ENCODE assay signal across 12 mouse cellular contexts in genomic region chr6:116697896-116698425, GRCm38 (mm10). TPM values are rescaled to one million over a fixed set of nuclear protein-coding genes. Genes with fewer than 3 reads are reported as not detected.
"Had no signal": no experiment of that assay in that cellular context is flagged by ENCODE, and none has a peak within 500 bp of the region (broad histone marks: within the 10 kb centered on the region; RNA-seq: fewer than 3 reads in every experiment).

No protein-coding gene starts in this region.

- H3K4me3 ChIP-seq: left cerebral cortex, adult 2 months; liver, embryonic 13.5 days; midbrain, embryonic 15.5 days; myocyte; neural tube, embryonic 13.5 days had no signal

- H3K4me1 ChIP-seq: liver, embryonic 13.5 days; midbrain, embryonic 15.5 days; neural tube, embryonic 13.5 days had no signal

- DNase-seq: layer of hippocampus, postnatal 36 days; liver, embryonic 13.5 days; lung, adult 2 months; right cerebral cortex, postnatal 25 days; thymus, postnatal 25 days had no signal

- H3K9me3 ChIP-seq: liver, embryonic 13.5 days; midbrain, embryonic 15.5 days; neural tube, embryonic 13.5 days had no signal

- ATAC-seq: intestine, postnatal 0 days; midbrain, embryonic 15.5 days had no signal

- H3K9ac ChIP-seq: liver, embryonic 13.5 days; midbrain, embryonic 15.5 days; neural tube, embryonic 13.5 days had no signal

- H3K36me3 ChIP-seq: liver, embryonic 13.5 days; midbrain, embryonic 15.5 days; neural tube, embryonic 13.5 days had no signal

- H3K27me3 ChIP-seq: liver, embryonic 13.5 days; midbrain, embryonic 15.5 days; neural tube, embryonic 13.5 days had no signal

- H3K4me2 ChIP-seq: liver, embryonic 13.5 days; midbrain, embryonic 11.5 days; midbrain, embryonic 15.5 days; neural tube, embryonic 13.5 days had no signal

- H3K27ac ChIP-seq: left cerebral cortex, adult 2 months; liver, embryonic 13.5 days; midbrain, embryonic 15.5 days; neural tube, embryonic 13.5 days; stomach, postnatal 0 days had no signal

RNA-seq across cellular contexts. Expression of gene Tmem72, which starts 18.8 kb away (rescaled TPM):
- polyA plus RNA-seq: intestine, postnatal 0 days had no signal
